Mouse (Mus musculus): ENCODE measurements around the gene Skida1.

The Skida1 gene

DNA sequence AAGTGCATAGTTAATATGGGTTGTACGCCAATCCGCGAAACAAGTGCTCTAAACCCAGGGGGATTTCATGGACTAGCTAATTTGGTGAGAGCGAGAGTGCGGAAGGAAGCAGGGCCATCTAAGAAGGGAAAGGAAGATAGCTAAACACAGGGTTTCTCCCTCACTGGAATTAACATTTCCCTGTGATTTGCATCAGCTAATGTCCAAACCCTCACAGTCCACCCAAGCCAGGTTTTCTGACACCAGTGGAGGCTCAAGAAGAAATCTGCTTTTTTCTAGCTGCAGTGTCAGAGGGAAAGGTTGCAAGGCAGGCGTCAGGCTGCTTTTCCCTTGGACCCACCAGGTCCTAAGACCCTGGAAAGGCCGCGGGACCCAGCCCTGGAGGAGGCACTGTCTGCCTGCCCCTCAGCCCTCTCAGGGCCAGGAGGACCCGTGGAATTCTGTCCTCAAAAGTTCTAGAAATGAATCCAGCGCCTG lies 9.9 kb downstream of the Skida1 start:
- no peak for DNase-seq (ENCODE audit: low read depth)

GRCm38 (mm10) chr2:18038141-18038752 lies 10.6 kb downstream of the Skida1 start:
- DNase-seq (ENCODE audit: low read depth): no peak

DNA sequence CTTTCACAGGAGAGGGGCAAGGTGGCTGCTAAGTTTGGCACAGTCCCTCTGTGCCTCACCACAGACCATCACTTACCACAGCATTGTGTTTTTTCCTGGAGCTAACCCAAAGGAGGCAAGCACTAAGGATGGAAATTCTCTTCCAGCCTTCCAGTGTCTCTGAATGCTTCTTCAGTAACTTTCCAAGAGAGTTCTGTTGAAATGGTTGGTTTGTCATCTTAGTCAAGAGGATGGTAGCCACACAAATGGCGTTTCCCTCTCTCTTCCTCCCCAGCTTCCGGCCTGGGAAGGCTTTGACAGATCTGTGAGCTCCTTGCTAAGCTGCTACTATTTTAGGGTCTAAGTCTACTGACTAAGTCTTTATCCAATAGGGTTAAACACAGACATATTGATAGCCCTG lies 11.4 kb downstream of the Skida1 start, which contains the start of gene A930004D18Rik:
A930004D18Rik (minus strand) TSS at position 247 of the 400 bp plus-strand sequence.
- no peak for DNase-seq (ENCODE audit: low read depth)

DNA sequence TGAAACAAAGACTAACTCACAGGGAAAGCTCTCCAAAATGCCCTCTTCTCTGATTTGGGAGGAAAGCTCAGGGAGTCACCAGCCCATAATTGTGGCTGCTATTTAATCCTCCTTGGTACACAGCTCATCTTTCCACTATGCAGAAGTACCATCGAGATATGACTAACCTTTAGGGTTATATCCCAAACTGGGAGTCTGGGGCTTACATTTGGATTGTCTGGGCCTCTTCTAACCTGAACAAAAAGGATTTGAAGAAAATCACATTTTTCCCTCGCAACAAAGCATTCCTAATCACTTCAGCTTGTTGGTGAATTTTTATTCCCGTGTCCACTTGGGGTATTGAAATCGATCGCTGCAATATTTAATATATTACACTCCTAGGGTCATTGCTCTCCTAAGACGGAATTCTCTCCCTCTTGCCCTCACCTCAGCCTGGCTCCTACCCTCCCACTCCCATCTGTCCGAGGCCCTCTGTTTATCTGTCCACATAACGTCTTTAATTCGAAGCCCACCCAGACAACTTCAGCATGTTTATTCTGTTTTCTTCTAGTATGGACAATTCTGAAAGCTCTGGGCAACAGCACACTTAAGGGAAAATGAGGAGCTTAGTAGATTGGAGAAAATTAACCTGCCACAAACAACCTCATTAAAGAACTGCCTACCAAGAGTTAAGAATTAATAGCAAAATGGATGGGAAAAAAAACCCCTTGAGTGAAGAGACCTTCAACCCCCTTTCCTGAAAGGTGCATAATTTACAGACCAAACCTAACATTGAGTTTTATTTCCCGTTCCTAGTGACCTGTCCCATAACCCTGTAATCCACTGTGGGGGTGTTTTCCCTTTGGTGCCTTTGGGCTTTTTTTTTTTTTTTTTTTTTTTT lies 14.2 kb downstream of the Skida1 start:
- no peak for DNase-seq (ENCODE audit: low read depth)

DNA sequence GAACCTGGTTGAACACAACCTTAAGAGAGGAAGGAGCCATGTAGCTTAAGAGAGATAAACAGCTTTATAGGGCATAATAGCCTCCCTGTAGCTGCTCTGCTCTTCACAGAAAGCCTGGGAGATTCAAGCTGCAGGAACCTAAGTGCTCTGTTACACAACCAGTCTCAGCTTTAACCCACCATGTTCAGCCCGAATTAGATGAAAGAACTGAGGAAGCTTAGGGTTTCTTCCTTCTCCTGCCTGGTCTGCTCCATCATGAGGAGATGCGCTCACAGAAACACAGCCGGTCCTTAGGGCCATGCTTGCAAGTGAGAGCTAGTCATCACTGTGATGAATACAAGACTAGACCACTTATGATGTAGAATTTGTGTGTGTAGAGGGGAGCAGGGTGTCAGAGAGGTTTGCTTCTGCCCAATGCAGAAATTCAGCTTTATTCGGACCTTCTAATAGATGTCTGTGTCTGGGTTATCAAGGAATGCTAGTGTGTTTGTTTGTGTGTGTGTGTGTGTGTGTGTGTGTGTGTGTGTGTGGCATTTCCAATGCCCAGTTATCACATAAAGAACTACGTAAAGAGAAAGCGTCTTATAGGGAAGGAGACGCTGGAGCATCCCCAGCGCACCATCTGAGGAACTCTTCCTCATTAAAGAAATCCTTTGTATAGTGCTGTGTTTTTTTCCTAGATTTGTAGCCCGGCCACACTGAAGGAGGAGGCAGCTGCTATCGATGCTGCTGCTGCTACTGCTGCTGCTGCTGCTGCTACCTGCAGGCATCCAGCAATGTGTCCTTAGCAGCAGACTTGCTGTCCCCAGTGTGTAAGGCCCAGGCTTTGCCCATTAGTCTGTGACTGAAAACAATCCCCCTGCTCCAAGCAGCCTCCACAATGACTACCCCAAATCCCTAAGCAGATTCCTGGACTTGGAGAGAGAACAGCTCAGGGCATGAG lies 15.4 kb downstream of the Skida1 start:
- DNase-seq (ENCODE audit: low read depth): no peak

GRCm38 (mm10) chr2:18032538-18032895 lies 16.3 kb downstream of the Skida1 start:
- DNase-seq (ENCODE audit: low read depth): no peak

GRCm38 (mm10) chr2:18031831-18032537 lies 16.9 kb downstream of the Skida1 start:
- DNase-seq (ENCODE audit: low read depth): no peak

DNA sequence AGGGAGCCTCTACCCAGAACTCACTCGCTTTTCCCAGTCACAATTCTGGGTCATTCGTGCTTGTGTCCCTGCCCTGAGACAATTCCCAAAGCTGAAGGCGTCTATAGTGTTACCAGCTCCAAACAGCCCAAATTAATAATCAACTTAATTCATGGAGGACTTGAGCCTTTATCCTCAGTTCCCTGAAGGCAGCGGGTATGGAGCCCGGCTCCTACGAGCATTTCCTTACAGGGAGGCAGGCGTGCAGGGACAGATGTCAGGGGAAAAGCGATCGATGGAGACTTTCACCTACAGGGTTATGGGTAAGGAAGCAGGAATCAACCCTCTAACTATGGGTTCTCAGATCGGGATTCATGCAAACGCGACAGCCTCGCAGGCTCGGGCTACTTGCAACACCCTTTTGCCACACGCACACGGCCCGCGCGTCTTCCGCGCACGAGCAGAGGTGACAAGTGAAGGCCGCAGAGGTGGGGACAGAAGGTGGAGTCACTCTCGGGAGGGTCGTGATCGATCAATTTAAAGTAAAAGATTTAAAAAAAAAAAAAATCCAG lies 17.5 kb downstream of the Skida1 start:
- DNase-seq (ENCODE audit: low read depth): no peak

- no peak for DNase-seq (ENCODE audit: low read depth)
Measured at GRCm38 (mm10) chr2:18030581-18030980, 18.3 kb downstream of the Skida1 start.

- no peak for DNase-seq (ENCODE audit: low read depth)
Measured at GRCm38 (mm10) chr2:18029656-18030055, 19.2 kb downstream of the Skida1 start.

DNA sequence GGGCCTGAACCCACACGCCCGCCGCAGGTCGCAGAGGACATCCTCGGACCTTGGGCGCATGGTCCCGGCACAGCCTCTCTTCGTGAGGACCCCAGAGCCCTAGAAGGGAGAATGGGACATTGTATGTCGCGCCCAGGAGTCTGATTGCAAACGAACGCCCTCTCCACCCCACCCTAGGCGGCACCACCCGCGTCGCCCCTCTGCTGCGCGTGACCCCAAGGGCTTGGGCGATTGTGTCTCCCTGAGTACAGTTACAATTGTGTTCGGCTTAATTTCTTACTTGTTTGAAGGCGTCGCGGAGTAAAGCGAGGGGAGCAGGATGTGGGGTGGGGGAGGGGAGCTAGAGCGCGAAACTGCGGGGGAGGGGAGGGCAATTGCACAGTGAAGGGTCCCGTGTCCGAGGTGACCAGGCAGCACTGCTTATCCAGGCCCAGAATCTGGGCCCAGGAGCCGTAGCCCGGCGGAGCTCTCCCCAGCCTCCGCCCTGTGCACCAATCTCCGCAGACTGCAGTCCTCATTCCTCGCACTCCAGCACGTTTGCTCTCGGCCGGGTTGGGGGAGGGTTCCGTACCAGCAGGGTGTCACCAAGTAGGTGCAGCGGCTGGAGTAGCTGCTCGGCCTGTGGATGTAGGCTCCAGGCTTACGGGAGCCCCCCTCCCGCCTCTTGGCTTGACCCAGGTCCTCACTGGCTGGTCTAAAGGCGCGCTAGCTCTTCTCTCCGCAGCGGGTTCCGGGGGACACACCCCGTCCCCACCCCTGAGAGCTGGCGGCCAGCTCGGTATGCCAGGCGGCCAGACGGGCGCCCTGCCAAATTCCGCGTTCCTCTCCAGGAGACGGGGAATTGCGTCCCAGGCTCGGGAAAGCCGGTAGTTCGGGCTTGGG lies 20.5 kb downstream of the Skida1 start:
- peak; percentile 74 for DNase-seq (ENCODE audit: low read depth)

- DNase-seq (ENCODE audit: low read depth): peak; percentile 95
Measured at GRCm38 (mm10) chr2:18027448-18028139, 21.3 kb downstream of the Skida1 start.

- peak; percentile 55 for DNase-seq (ENCODE audit: low read depth)
Measured at GRCm38 (mm10) chr2:18026116-18026947, 22.5 kb downstream of the Skida1 start.

DNA sequence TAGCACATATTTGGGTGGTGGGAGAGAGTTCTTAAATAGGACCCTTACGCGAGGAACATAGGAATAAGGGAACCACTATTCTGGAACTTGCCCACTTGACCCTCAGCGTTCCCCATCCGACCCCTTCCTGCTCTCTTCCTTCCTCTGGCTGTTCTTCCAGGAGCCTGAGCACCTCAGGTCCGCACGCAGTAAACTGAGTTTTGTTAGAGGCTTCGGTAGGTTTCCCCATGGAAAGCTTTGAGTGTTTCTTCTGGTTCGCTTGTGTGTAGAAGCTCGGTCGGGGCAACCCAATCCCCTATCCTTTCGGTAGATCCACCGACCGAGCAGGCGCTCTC lies 23.1 kb downstream of the Skida1 start:
- no peak for DNase-seq (ENCODE audit: low read depth)

GRCm38 (mm10) chr2:18025116-18025515 lies 23.7 kb downstream of the Skida1 start:
- DNase-seq (ENCODE audit: low read depth): no peak

- DNase-seq (ENCODE audit: low read depth): no peak
Measured at GRCm38 (mm10) chr2:18022886-18023285, 26.0 kb downstream of the Skida1 start.

DNA sequence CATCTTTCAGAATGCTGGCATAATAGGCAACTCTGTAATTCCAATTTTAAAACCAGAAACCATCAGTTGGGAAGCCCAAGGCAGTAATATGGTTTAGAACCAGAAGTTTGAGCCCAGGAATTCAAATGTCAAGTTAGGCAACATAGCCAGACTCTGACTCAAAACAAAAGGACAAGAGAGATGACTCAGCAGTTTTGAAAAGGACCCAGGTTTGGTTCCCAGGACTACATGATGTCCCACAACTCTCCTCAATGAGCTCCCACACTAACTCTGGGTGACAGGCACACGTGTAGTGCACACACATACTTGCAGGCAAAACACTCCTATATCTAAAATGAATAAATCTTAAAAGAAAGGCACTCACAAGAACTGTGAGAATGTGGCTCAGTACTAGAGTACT lies 29.7 kb downstream of the Skida1 start:
- no peak for DNase-seq (ENCODE audit: low read depth)

GRCm38 (mm10) chr2:18017321-18017720 lies 31.5 kb downstream of the Skida1 start:
- DNase-seq (ENCODE audit: low read depth): no peak

DNA sequence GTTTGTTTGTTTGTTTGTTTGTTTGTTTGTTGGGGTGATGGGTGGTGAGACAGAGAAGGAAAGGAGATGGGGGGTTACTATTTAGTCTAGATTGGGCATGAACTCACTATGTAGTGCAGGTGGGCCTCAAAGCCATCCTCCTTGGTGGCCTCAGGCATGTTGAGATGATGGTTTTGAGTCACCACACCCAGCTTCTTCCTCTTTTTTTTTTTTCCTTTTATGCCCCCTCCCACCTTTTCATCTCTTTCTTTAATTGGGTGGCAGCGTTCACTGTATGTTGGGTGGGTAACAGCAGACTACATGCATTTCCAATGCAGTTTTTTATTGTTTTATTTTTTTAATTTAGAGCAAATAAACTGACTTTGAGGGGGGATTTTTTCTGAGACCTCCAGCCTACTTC lies 32.2 kb downstream of the Skida1 start:
- no peak for DNase-seq (ENCODE audit: low read depth)

Data from induced T-regulatory cell, adult 2 months (primary cell).